Mouse (Mus musculus) adipocyte (in vitro differentiated cells): ENCODE results near the gene Macrod1.

Experiments
- DNase-seq: peaks from one replicate; pipeline ENCODE4 v3.0.0-alpha.2; 2016; ENCODE audit warnings: low spot score

Gene Macrod1

DNA sequence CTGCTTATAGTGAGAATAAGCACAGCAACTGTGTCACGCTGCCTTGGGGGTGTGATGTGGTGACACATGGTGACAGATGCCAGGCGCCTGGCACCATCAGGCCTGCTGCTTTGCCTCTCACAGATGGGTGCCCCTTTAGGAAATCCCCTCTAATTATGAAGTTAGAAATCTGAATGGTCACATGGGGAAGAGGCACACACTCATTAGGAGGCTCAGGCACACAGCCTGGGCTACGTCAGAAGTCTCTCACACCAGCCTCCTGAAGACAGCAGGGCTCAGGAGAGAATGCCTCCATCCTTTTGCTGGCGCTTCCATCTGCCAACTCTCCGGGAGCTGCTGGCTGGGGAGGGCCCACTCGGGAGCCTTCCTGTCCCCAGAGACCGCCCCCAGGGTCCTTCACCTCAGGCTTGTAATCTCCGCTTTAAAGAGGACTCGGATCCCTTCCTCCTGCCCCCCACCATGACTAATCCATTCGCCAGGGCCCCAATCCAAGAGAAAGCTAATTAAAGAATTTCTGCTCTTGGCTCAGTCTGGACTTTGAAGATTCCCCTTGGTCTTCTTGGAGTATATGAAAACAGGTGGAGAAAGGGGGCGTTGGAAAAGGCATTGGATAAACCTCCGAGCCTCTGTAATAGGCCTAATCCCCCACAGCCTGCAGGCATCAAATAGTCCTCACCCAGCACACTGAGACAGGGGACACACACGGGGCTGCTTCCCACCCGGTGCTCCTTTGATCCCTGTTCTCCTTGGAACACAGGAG, 26.6 kb downstream of the Macrod1 start:
- DNase-seq, result no peak

DNA sequence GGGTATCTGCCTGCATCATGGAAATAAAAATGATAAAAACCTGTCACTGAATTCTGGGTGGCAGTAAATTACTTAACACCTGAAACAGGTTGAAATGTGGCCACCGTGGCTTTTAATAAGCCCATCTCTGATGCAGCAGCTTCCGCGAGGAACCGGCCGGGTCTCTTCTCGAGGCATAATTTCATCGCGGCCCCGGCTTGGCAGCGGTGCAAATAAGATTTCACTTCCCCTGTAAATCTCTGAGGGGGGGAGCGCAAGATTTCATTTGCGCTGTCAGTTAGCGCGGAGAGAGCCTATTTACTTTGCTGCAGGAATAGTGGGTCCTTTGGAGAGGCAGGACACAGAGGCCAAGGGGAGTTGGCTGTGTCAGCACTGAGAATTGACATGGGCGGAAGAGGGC, 28.1 kb downstream of the Macrod1 start:
- no peak for DNase-seq

DNA sequence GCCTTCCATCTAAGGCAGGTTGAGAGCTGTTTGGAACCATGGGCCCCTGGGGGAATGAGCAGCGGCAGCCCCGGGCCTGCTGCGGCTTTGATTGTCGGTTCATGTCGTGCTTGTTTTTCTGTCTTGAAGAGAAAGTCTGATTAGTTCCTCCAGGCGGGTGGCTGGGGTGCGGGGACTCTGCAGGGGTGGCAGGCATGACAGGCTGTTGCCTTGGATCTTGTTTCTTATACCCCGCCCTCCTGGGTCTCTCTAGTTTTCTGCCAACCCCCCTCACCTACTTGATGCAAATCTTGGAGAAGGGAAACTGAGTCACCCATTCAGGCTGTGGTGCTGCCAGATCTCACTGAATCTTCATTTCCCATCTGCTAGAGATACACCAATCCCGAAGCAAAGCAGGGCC, 31.9 kb downstream of the Macrod1 start:
- DNase-seq, result no peak

DNA sequence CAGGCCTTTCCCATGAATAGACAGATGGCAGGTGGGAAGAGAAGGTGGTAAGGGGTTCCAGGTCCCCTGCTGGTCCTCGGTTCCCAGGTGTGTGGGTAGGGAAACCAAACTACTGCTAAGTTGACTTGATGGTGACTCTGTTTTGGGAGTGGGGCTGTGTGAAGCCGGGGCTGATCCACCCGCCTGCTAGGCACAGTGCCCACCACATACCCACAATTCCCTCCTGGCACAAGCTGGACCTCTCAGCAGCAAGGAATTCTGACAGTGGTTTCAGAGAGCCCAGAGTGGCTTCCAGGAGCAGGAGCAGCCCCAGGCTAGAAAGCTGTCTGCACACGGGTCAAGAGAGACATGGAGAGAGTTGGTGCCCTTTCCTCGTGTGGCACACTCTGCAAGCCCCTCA, 32.4 kb downstream of the Macrod1 start:
- no peak for DNase-seq

DNA sequence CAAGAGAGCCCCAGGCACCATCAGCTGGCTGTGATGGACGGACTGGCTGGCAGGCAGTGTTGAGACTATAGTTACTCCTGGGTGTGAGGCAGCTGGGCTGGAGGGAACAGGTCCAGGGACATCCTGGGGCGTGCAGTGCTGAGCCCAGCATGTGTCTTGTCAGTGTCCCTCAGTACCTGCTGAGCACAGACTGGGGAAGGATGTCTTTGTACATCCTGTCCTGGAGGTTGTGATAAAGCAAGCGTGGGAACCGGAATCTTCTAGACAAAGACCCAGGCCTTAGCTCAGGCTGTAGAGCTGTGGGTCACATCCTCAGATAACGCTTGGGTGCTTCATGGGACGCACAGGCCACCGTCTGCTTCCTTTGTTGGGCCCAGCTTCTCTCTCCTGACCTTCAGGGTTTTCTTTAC, 33.2 kb downstream of the Macrod1 start:
- DNase-seq, result no peak

DNA sequence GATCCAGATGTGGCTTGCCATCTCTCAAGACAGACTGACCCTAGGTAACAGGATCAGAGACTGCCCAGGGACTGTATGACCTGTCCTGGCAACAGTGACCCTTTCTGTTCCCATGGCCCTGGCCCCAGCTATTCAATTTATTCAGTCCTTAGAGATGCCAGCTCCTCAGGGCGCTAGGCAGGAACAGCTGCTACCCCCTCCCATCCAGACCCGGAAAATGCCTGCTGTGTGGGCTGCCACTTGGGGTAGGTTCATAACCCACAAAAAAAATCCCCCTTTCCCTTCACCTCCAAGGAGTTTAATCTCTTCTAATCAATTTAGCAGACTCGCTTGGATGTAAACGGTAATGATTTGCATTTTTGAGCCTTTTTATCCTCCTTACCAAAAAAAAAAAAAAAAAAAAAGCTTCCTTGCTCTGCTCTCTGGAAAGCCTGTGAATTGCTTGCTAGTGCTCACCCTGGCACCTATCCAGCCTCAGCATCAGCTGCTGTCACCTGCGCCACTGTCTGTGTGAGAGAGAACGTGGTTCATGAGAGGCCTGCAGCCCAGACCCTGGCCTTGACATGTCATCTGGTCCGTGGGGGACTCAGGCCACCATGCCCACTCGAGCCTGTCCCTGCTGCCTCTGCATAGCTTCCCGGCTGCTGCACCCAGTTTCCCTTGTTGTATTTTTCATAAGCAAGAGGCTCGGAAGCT, 33.9 kb downstream of the Macrod1 start:
- DNase-seq, result no peak

DNA sequence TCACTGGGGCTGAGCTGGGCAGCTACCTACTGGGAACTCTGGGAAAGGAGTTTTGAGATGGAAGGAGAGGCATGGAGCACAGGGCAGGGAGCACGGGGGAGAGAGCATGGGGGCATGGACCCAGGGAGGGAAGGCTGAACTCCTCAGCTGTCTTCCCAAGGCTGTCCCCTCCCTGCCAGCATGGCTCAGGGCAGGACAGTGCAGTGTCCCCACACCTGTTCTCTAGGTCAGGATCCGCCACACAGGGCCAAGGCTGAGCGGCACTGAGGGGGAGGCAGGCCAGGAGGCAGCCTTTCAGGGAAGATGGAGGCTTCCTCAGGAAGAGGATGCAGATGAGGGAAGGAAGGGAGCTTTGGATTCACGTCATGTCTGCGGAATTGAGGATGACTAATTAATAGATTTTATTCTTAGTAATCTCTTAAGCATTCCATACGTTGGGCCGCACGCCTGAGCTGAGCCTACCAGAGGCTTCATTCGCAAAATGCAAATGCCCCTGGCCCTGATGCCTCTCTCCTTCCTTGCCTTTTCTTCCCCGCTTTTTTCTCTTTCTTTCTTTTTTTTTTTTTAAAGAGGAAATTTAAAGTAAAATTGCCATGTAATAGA, 34.9 kb downstream of the Macrod1 start:
- no peak for DNase-seq

DNA sequence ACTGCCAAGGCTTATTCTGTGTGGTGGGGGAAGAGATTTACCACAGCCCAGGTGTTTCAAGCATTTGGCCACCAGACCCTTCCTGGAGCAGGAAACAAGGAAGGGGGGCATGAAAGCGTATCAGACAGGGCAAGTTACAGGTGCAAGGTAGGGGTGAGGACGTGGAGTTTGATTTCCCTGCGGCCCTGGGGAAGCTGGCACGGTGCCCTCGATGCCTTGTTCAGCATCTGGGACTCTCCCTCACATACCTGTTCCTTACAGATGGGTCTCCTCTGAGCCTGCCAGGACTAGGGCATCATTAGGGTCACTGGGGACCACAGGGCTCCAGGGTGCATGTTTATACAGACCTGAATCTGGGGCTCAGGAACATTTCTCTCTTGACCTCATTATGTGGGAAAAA, 36.1 kb downstream of the Macrod1 start:
- DNase-seq, result no peak

DNA sequence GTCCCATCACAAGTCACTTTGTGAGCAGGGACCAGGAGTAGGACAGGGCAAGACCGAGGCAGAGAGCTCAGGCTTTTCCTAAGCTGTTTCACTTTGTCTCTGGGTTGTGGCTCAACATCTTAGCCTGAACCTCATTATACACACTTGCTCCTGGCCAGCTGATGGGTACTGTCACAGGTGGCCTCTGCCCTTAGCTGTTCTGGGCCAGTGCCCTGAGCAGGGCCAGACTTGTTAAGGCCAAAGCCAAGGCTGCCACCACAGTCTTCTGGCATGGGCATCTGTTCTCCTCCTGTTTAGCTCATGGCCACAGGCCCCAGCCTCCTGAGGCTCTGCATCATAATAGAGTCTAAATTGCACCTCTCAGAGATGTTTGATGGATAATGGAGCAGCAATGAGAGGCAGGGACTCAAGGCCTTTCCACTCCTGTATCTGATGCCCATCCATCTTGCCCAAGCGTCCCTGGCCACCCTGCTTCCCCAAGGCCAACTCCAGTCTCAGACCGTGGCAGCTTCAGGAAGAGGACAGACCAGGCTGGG, 43.1 kb downstream of the Macrod1 start:
- no peak for DNase-seq

DNA sequence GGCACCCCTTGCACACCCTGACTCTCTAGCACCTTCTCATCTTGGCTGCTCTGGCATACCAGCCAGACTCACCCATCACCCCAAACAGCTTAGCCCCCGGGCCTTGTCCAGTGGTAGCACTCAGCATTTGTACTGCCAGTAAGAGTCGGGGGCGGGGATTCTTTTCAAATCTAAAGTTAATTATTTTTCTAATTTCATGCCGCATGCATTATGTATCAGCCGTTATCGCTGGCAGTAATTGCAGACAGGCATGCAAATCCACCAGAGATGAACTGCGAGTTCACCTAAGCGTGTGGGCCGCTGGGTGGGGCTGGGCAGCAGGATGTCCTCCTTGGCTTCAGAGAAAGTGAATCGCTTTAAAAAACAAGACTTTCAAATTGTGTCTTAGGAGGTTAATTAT, 45.4 kb downstream of the Macrod1 start:
- no peak for DNase-seq

DNA sequence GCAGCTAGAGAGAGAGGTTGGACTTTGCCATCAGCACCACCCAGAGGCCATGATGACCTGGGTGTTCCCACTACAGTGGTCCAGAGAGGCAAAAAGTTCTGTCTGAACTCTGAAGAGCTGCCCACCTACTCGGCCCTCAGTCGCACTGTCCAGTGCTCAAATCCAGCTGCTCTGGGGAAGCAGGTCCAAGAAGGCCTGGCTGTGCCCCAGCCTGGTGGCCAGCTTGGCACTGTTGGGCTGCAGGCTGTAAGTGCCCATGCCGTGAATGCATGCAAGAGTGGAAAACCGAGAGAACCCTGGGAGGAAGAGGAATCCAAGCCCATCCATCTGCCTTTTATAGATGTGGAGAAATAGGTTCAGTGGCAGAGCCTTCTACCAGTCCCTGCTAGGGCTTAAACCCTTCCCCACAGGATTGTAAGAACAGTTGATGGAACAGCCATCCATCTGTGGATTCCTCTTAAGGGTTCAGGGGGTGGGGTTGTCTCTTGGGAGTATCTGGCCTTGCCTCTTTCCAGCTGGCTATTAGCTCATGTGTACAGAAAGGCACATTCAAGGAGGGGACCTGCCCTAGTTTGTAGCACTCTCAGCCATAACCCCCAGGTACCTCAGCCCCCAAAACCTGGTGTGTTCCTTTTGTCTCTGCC, 46.9 kb downstream of the Macrod1 start:
- DNase-seq, result no peak

DNA sequence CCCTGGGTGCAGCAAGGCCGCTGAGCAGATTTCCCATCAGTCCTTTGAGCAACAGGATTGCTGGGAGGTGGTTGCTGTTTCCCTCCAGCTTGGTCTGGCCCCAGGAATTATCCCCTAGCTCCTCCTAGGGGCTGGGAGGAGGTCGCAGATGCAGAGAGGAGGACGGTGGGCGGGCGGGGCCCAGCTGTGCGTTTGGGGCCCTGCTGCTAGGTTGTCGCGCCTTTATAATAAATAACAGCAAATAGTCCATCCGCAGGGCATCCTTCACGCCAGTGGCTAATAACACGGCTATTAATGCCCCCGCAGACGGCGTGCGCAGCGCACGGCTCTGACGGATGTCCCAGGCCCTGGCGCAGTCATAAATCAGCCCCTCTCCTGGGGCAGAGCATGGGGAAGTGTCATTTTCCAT, 47.4 kb downstream of the Macrod1 start:
- no peak for DNase-seq

DNA sequence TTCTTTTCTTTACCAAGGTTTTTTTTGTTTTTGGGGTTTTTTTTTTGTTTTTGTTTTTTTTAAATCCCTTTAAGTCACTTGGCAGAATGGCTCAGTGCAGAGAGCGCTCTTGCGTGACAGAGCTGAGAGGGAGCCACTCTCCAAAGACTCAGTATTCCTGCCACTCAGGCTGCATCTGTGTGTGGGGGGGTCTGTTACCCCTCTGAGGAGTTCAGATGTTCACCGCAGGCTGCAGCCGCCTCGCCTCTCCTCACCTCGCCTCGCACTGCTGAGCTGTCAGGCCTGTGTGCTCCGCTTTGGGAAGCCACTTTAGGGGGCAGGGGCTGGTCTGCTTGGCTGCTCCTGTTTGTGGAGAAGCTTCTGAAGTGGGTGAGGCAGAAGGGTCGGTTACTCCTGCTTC, 48.9 kb downstream of the Macrod1 start, which contains the start of gene Flrt1:
TSS of gene Flrt1 (minus strand) at position 186 of the 400 bp plus-strand sequence.
- no peak for DNase-seq

DNA sequence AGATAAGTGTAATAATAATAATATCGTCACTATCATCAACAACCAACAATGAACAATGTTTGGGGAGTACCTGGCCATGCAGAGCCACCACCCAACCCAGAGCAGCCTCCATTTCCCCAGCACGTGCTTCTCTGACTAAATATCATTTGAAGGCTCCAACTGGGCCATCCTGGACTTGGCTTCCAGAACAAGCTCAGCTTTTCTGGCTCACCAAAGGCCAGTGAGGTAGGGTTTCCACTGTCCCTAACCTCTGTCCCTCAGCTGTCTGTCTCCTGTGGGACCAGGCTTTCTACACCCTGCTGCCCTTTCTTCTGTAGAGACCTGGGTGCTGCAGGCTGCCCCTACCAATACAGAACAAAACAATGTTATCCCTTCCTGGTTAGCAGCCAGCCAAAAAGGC, 50.0 kb downstream of the Macrod1 start:
- no peak for DNase-seq

DNA sequence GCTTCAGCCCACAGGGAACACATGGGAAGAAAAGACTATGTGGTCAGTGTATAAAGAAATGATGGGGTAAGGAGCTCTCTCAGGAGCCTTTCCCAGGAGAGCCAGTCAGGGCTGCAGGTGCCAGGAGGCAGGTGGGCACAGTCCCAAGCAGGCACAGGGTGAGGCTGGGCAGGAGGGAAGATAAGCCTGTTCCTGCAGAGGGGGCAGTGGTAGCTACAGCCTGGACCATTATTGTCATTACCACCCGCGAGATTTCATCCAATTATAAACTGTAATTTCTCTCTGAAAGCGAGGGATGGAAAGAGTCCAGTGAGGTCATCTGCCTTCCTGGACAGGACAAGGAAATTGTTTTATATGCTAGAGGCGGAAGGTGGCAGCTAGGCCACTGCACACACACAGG, 50.6 kb downstream of the Macrod1 start:
- DNase-seq, result no peak

DNA sequence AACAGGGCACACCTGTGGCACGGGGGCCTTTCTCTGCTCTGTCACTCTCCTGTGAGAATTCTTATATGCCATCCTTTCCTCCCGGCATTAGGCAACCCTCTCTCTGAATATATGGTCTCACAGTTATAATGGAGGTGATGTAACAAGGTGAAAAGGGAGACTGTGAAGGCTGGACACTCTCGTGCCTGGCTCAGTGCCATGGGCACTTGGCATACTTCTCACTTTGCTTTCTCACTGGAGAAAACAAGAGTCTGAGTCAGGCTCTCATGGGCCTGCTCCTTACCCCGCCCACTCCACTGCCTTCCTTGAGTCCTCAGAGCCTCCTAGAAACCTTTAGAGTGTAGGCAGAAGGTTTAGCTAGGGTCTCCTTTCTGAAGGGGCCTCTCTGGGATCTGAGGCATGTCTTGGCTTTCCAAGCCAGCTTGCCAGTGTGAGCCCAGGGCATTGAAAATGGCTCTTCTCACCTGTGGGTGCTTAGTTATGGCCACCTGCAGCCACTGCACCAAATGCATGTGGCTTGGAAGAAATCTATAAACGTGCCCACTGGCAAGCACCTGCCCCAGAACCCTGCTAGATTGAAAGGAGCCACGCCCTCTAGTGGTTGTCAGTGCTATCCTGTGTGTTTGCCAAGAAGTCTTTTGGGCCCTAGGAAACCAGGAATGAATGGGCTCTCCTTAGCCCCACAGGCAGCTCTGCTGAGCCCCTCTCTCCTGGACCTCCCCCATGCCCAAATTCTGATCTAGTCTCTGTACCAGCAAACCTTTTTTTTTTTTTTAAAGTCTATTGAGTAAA, 51.7 kb downstream of the Macrod1 start:
- DNase-seq, result peak; percentile 92

DNA sequence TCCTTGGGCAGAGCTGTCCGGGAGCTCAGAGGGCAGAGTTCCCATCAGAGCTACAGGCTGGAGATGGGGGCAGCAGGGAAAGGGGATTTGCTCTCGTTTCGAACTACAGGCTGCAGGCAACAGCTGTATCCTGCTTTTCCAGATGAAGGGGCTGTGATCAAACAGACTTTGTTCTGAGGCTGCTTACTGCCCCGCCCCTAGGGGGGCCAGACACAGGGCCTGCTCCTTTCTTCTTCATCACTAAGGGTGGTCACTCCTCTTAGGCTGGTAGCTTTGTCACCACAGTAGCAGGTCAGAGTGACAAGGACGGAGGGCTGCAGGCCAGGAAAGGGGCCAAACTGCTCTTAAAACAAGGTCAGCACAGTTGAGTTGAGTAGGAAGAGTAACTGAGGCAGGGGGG, 53.5 kb downstream of the Macrod1 start:
- DNase-seq, result no peak

DNA sequence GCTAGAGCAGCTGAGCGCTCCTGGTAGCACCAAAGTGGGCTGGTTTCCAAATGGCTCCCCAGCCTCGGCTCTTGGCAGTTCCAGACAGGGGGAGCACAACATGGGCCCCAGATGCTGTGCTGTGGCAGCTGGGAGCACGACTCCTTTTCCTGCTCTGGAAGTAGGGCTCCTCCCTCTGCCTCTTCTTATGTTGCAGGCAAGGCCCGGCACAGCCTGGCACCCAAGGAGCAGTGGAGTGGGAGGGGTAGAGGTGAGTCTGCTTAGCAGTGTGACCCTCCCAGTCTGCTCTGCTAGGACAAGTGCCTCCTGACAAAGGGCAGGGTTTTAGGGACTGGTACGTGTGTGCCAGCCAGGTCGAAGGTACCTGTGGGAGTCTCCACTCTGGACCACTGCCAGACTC, 54.3 kb downstream of the Macrod1 start:
- no peak for DNase-seq

DNA sequence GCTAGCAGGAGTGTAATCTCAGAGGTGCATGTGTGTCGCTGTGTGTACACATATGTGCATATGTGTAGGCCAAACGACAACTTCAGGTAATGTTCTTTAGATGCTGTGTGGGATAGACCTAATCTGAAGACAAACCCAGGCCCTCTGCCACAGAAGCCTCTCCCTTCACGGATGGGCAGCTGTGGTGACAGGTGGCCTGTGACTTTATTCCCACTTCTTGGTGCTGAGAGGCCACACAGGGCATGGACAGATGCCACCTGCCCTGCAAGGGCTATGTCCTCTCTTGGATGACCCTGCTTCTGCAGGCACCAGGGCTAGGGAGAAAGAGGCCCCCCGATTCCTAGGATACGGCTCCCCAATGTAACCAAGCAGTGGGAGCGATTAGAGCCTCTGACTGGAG, 54.7 kb downstream of the Macrod1 start:
- DNase-seq, result no peak

DNA sequence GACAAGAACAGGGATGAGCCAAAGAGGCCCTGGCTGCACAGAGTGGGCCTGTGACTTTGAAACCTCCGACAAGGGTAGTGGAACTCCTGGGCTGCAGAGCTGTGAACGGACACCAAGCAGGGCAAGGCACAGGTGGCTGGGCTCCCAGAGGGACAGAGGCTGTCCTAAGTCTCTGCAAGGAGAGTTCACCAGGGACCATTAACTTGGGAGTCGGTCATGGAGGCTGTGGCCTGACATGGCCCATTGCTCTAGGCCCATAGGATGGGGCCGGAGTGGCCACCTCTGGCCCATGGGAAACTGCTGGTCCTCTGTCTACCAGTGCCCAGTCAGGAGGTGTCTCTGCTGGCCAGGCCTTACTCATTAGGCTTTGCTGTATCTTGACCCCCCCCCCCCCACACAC, 55.1 kb downstream of the Macrod1 start:
- no peak for DNase-seq

DNA sequence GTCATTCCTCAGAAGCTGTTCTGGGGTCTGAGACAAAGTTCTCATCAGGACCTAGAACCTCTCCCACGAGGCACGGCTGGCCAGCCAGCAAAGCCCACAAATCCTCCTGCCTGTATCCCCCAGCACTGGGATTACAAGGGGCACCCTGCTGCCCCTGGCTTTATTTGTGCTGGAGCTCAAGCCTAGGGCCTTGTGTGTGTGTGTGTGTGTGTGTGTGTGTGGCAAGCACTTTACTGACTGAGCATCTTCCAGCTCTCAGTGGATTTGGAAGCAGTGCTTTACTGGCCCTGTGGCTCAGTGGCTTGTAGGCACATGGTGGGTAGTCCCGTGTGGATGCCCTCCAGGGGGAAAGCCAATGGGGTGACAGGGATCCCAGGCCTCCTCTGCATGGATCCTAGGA, 56.0 kb downstream of the Macrod1 start:
- no peak for DNase-seq

DNA sequence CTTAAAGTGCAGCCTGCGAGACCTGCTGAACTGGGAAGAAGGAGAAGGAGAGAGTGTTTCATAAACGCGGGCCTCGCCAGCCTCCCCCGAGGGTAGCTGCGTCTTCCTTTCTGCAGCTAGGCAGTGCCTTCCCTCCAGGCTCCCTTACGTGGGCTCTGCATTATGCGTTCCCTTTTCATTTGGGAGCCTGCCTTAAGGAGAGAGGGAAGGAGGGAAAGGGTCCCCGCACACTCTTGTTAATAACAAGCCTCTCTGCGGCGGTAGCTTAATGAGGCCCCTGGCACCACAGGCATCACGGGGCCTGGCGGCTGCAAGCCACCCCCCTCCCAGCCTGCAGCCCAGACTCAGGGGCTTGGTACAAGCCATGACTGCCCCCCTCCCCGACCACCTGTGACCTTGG, 57.0 kb downstream of the Macrod1 start:
- DNase-seq, result no peak
